Mouse (Mus musculus) small intestine, adult 2 months (tissue): ENCODE results near the gene Cyp46a1. TPM values are rescaled to one million over a fixed set of nuclear protein-coding genes. Genes with fewer than 3 reads are reported as not detected.

ENCODE experiments used
- H3K27ac ChIP-seq: fragments of 200-500 bp; 2 replicates; pipeline ENCODE4 v1.5.1; 2012; ENCODE audit warnings: low read depth, low read length, control low read depth, inconsistent platforms; ENCODE audit not compliant: insufficient read depth
- H3K27me3 ChIP-seq: fragments of 200-500 bp; 2 replicates; pipeline ENCODE4 v1.6.1; 2012; ENCODE audit warnings: mild to moderate bottlenecking, moderate library complexity, low read length, inconsistent platforms; ENCODE audit not compliant: control insufficient read depth, insufficient read depth
- H3K36me3 ChIP-seq: fragments of 200-500 bp; 2 replicates; pipeline ENCODE4 v1.6.1; 2012; ENCODE audit warnings: mild to moderate bottlenecking, low read length, control low read depth, inconsistent platforms; ENCODE audit not compliant: control insufficient read depth, insufficient read depth
- H3K4me1 ChIP-seq: fragments of 200-500 bp; 2 replicates; pipeline ENCODE4 v1.6.1; 2012; ENCODE audit warnings: low read length, inconsistent platforms, mixed read lengths; ENCODE audit not compliant: control insufficient read depth, insufficient read depth, insufficient read length
- H3K4me3 ChIP-seq: fragments of 200-500 bp; 2 replicates; pipeline ENCODE4 v1.5.1; 2012; ENCODE audit warnings: low read depth, mild to moderate bottlenecking, control low read depth, inconsistent platforms, low read length, moderate library complexity
- CTCF ChIP-seq: fragments of 200-500 bp; IDR thresholded peaks from 2 replicates; pipeline ENCODE4 v1.5.1; 2012; ENCODE audit warnings: low read depth, mild to moderate bottlenecking, control low read depth, inconsistent platforms, low read length, moderate library complexity, mixed read lengths; ENCODE audit not compliant: insufficient replicate concordance, insufficient read length; ENCODE audit errors: extremely low read depth
- POLR2A ChIP-seq: fragments of 200-500 bp; IDR thresholded peaks from 2 replicates; pipeline ENCODE4 v1.6.1; 2012; ENCODE audit warnings: low read depth, mild to moderate bottlenecking, control low read depth, inconsistent platforms, low read length, moderate library complexity
- WGBS: fragments of 180-500 bp; shearing (Covaris S2); methylation state at CpG from one replicate; pipeline ENCODE4 v1.1.7; 2018; 5-methylcytosine and 5-hydroxymethylcytosine counted together
- polyA plus RNA-seq: library from polyadenylated mRNA; depleted of rRNA; stranded (reverse); fragments of >200 nt; gene quantifications from 2 replicates; pipeline ENCODE4 v1.2.3, GENCODE M21; 2012; rRNA removed

Cyp46a1 gene
- polyA plus RNA-seq, 1 experiment: 0.51 TPM

- TF ChIP-seq POLR2A: no peak
- no peak for TF ChIP-seq CTCF
- WGBS: 76% methylated on average over 5 of the region's 5 CpGs
- H3K4me1 ChIP-seq: peaks cover 1% of the 10 kb centered on the region; the same call in 1 of the 2 replicates
- no peaks in the 10 kb centered on the region for H3K36me3 ChIP-seq
- no peak overlapping the region for H3K27ac ChIP-seq
- H3K4me3 ChIP-seq: no peak overlapping the region
- H3K27me3 ChIP-seq: no peaks in the 10 kb centered on the region; the same call in 1 of the 2 replicates
Measured at GRCm38 (mm10) chr12:108409100-108409499, 74.9 kb downstream of the Cyp46a1 start.

- H3K36me3 ChIP-seq: no peaks in the 10 kb centered on the region
- no peaks in the 10 kb centered on the region for H3K27me3 ChIP-seq
- TF ChIP-seq POLR2A: no peak
- TF ChIP-seq CTCF: no peak
- no peaks in the 10 kb centered on the region for H3K4me1 ChIP-seq
- no peak overlapping the region for H3K27ac ChIP-seq
- 72% methylated on average over 14 of the region's 14 CpGs for WGBS
- H3K4me3 ChIP-seq: no peak overlapping the region
Measured at GRCm38 (mm10) chr12:108410416-108411208, 76.4 kb downstream of the Cyp46a1 start.

Other genes with a start within 250 kb of the Cyp46a1 start
- gene Setd3, start 155.1 kb upstream of the Cyp46a1 start, polyA plus RNA-seq: 4.2 and 8.9 TPM in 2 replicates
- 4.8 and 11.4 TPM in 2 replicates for gene Ccnk, start 154.8 kb upstream of the Cyp46a1 start, polyA plus RNA-seq
- 58.8 and 100 TPM in 2 replicates for gene Ccdc85c, start 59.0 kb upstream of the Cyp46a1 start, polyA plus RNA-seq
- gene Hhipl1, start 28.1 kb upstream of the Cyp46a1 start, polyA plus RNA-seq: 0.76 and 1.1 TPM in 2 replicates
- 10.1 and 19.8 TPM in 2 replicates for gene Eml1, start 36.6 kb downstream of the Cyp46a1 start, polyA plus RNA-seq
- 12.2 and 22.7 TPM in 2 replicates for gene Evl, start 220.3 kb downstream of the Cyp46a1 start, polyA plus RNA-seq